Mouse (Mus musculus): ENCODE data around the gene Ptprr.

DNA sequence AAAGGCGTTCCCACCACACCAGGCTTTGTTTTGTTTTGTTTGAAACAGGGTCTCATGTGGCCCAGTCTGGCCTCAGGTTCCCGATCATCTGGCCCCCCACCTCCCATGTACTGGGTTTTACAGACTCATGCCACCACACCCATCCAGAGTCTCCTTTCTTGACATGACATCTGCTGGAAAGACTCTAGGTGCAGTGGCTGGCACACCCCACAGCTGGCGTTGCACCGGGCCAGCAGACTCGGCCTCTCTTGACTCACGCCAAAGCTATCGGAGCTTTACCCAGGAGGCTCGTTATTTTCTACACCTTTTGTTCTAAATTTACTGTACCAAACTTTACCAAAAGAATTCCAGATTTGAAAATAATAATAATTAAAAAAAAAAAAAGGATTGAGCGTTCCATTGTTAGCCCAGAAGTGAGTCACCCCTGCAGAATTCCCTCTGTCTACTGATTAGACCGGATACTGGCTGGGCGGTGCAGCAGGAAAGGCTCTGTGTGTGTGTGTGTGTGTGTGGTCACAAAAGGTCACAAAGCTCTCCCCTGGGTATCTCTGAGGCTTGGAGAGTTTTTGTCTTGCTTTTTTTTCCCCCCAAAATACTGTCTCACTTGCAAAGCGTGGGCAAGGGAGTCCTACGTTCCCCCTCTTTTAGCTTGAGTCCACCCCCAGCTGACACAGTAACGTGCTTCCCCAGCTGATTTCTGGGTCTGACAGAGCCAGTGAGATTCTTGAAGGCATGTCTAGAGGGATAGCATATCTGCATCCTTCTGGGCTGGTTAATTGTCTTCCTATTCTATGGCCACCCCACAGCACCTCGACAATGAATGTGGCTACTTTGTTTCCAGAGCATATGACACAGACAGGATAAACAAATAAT lies 248.8 kb downstream of the Ptprr start:
- TF ChIP-seq CTCF (IDR thresholded peaks at IDR 0.05; ENCODE audit: low read depth) (0 out of 2 replicates have a peak, but pooled peaks have one; percentile 1), EP300 (optimal IDR thresholded peaks at IDR 0.05) (no peak)
